Mouse (Mus musculus) brain, embryonic 14.5 days (tissue): ENCODE data around the gene Alyref.

ENCODE experiments used
- CTCF ChIP-seq: fragments of 200-500 bp; IDR thresholded peaks from 2 replicates; pipeline ENCODE4 v1.5.1; 2012; ENCODE audit warnings: inconsistent platforms, mild to moderate bottlenecking, moderate library complexity, borderline replicate concordance; ENCODE audit not compliant: insufficient read depth, insufficient read length; ENCODE audit errors: extremely low read depth
- POLR2A ChIP-seq: fragments of 200-500 bp; IDR thresholded peaks from 2 replicates; pipeline ENCODE4 v1.6.1; 2012; ENCODE audit warnings: mild to moderate bottlenecking, inconsistent platforms, borderline replicate concordance; ENCODE audit not compliant: poor library complexity, insufficient read depth, insufficient read length, severe bottlenecking; ENCODE audit errors: extremely low read depth

DNA sequence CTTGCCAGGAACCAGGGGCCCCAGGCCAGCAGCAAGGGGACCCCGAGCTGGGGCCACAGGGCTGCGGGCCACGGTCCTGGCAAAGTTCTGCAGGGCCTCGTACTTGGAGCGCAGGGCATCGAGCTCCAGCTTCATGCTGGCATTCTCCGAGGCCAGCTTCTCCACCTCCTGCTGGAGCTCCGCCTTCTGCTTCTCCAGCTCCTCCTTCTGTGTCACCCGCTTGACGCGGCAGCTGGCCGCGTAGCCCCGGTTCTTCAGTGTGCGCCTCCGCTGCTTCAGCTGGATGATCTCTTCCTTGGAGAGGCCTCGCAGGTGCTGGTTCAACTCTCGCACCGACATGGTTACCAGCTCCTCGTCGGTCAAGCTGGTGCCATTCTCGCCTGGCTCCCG is 31.2 kb upstream of the Alyref start:
- TF ChIP-seq POLR2A (no peak), CTCF (no peak)
